Mouse (Mus musculus) urinary bladder, postnatal 25 days (tissue): ENCODE results near the gene Fam71f2.

ENCODE experiments used
- DNase-seq: peaks from one replicate; pipeline ENCODE4 v3.0.0; 2022; ENCODE audit warnings: low spot score

The Fam71f2 gene

GRCm38 (mm10) chr6:29279293-29279692, at the start of gene Fam71f2:
Gene Fam71f2, plus strand, starts transcription at chr6:29279593.
- no peak for DNase-seq

- no peak for DNase-seq
Observed at GRCm38 (mm10) chr6:29230386-29230785, 49.0 kb upstream of the Fam71f2 start.

GRCm38 (mm10) chr6:29231799-29232198, 47.6 kb upstream of the Fam71f2 start:
- no peak for DNase-seq

GRCm38 (mm10) chr6:29232321-29232720, 47.1 kb upstream of the Fam71f2 start:
- no peak for DNase-seq

DNA sequence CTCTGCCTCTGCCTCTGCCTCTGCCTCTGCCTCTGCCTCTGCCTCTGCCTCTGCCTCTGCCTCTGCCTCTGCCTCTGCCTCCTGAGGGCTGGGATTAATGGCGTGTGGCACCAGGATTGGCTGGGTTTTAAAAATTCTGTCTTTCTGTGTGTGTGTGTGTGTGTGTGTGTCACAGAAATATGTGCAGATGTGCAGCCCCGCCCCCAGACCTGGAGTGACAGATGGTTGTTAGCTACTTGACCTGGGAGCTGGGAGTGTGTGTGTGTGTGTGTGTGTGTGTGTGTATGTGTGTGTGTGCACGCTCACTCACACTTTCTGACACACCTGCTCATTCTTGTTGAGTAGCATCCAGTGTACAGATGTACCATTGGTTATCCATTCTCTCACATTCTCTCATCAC, 45.7 kb upstream of the Fam71f2 start:
- DNase-seq: no peak

- DNase-seq: no peak
Observed at GRCm38 (mm10) chr6:29234272-29234671, 45.1 kb upstream of the Fam71f2 start.

- peak; percentile 43 for DNase-seq
Observed at GRCm38 (mm10) chr6:29240806-29241205, 38.6 kb upstream of the Fam71f2 start.

- no peak for DNase-seq
Observed at GRCm38 (mm10) chr6:29241697-29242096, 37.7 kb upstream of the Fam71f2 start.

DNA sequence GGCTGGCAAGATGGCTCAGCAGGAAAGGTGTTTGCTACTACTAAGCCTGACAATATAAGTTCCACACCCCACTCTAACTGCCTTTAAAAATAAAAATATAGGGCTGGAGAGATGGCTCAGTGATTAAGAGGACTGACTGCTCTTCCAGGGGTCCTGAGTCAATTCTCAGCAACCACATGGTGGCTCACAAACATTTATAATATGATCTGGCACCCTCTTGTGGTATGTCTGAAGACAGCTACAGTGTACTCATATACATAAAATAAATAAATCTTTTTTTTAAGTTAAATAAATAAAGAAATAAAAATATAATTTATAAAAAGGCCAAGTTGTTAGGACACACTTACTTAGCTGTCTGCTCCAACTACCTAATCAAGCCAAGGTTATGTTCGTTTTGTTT, 37.1 kb upstream of the Fam71f2 start:
- no peak for DNase-seq

GRCm38 (mm10) chr6:29245272-29246120, 33.9 kb upstream of the Fam71f2 start:
- no peak for DNase-seq

DNA sequence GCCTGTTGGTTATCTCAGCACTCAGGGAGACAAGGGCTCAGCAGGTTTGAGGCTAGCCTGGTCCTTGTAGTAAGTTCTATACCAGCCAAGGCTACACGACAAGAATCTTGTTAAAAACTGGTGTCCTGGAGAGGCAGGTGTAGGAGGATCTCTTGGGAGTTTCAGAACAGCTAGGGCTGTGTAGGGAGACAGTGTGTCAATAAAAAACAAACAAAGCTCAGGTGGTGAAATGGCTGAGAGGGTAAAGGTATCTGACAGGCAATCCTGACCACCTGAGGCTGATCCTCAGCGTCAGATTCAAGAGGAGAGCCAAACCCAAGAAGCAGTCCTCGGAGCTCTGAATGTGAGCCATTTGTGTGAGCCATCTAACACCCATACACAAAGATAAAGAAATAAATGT, 33.2 kb upstream of the Fam71f2 start:
- DNase-seq: no peak

DNA sequence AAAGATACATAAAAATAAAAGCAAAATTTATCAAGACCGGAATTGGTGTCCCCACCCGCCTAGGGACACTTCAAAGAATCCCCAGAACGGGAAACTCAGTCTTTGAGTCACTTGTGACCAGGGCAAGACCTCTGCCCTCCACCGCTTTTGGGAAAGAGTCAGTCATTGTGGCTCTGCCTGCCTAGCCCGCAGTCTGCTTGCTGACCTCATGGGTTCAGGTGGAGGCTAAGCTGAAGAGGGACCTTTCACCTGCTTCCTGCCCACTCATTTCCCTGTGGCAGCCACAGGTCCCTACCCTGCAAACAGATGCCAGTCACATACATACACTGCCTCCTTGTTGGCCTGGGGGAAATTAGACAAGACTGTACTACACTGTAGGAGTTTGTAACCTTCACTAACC, 32.8 kb upstream of the Fam71f2 start:
- DNase-seq: no peak

DNA sequence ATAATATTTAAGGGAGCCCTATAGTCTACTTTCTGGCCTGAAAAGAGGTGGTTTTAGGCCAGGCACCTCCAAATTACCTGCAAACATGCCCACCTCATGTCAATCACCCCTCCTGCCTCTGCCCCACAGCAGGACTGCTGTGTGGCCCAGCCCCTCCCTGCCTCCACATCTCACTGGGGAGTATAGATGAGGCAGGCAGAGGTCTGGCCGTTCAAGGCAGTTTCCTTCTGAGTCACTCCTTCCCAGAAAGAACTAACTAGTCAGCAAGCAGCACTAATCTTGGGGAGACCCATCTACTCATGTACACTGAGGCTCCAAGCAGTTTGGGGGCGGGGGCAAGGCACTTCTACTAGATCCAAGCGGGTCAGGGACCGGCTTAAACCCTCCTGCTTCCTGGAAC, 32.3 kb upstream of the Fam71f2 start:
- DNase-seq: no peak

DNA sequence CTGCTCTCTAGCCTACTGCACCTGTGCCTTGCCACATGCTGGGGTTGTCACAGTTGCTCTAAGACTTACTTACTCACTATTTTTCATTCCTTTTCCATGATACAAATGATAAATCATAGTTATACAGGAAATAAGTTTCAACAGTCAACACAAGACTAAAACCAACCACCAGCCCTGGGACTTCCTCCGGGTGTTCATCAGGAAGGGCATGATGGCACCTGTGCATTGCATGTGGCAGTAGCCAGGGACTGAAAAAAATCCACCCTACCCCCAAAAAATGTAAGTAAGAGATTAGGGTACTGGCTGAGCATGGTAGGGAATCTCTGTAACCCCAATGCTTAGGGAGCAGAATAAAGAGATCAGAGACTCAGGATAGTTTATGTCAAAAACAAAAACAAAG, 20.0 kb upstream of the Fam71f2 start:
- DNase-seq: no peak

DNA sequence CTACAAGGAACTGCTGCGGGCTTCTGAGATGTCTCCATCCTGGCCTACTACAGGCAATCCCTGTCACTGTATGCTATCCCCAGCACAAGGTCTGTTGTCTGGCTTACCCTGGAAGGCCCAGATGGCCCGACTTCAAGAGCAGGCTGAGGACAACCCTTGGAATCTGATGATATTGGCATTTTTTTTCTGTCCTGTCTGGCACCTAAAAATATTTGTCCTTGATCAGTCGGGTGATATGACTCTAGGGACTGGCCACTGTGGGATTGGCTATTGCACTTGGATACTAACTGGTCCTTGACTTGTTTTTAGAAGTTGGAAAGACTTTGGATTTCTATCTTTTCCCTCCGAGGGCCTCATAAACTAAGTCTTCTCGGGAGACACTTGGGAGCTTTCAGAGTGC, 17.6 kb upstream of the Fam71f2 start:
- DNase-seq: no peak

GRCm38 (mm10) chr6:29263650-29264455, 15.5 kb upstream of the Fam71f2 start:
- no peak for DNase-seq

DNA sequence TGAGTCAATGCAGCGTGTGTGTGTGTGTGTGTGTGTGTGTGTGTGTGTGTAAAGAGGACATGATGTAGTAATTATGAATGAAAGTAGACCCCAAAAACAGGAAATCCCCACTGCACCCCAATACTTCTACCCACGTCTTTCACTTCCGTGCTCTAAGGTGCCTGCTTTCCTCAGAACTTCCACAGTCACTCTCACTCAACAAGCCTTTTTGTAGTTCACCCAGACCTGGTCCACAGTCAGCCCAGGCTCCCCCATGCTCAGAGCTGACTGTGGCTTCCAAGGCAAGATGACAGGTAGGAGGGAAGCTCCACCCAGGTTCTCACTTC, 15.0 kb upstream of the Fam71f2 start:
- DNase-seq: no peak

- DNase-seq: no peak
Observed at GRCm38 (mm10) chr6:29266936-29267335, 12.5 kb upstream of the Fam71f2 start.

DNA sequence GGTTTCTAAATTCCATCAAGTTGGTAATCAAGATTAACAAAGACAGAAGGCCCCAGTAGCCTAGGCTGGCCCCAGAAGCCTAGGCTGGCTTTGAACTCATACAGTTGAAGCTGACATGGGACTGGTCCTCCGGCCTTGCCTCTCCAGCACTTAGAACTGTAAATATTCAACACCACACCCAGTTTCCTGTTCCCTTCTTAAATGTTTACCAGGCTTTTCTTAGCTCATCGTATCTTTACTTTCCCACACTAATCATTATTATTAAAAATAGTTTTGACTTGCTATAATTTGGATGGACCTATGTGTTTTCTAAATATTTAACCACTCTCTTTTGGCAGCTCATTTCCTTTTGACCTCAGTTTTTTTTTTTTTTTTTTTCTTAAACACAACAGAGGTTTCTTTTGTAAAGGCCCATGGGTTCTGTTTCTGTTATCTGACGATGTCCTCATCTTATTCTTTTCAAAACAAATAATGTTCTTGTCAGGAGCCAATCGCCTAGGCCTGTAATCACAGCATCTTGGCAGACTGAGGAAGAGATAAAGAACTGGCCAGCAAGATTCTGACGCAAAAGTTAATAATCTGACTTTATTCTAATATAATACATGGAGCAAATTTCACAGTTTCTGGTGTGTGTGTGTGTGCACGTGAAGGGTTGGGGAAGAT, 10.3 kb upstream of the Fam71f2 start:
- DNase-seq: no peak

- no peak for DNase-seq
Observed at GRCm38 (mm10) chr6:29270961-29271360, 8.4 kb upstream of the Fam71f2 start.

GRCm38 (mm10) chr6:29272312-29273072, 6.9 kb upstream of the Fam71f2 start, which contains the start of gene Hilpda:
Gene Hilpda, plus strand, starts transcription at chr6:29272488.
- peak; percentile 89 for DNase-seq

DNA sequence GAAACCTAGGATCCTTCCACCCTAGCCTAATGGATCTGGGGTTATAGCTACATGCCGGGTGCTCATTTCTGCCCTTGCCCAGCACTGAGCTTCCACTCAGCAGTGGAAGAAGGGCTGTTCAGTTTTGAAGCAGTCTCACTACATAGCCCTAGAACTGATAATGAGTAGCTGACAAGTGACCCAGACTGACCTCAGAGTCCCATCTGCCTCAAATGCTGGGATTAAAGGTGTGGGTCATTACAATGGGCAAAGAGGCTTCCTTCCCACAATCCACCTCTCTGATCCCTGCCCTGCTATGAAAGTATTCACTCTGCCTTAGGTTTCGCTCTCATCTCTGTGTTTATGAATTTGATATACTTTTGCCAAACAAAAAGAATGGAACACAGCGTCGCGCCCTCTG, 2.6 kb upstream of the Fam71f2 start:
- no peak for DNase-seq
